Mouse (Mus musculus): ENCODE measurements at regions not wholly inside any gene's neighbourhood (a gene's known extent, or its start where the extent isn't known, plus 50 kb on each side); places are given as distances from the start of the nearest gene placed in this dataset.

DNA sequence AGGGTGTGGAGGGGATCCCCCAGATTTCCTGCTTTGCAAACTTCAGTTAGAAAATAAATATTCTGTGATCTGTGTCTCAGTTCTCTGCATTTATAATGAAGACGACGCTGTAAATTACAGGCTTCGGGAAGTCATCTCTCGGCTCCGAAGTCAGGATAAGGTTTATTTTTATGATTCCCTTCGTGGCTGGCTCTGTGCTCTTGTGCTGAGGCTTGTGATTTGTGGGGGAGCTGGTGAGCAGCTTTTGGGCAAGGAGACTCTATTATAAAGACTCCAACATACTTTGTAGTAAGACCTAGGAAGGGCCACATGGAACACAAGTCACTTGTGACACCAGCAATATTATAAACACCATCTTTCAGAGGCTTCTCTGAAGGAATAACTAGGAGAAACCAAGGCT is 146.0 kb downstream of the Kcnk1 start:
- H3K79me2 ChIP-seq (ENCODE audit: control insufficient read depth, insufficient read depth, low read length, poor library complexity), result no peaks in the 10 kb centered on the region
- H3K9me3 ChIP-seq (replicated peaks; ENCODE audit: insufficient read depth, low read length), result no peaks in the 10 kb centered on the region
- no peak overlapping the region for H3K9ac ChIP-seq (ENCODE audit: control insufficient read depth, low read depth, low read length, poor library complexity, severe bottlenecking)
- no peaks in the 10 kb centered on the region for H3K27me3 ChIP-seq (ENCODE audit: control insufficient read depth in 1 of 2, insufficient read depth in 2 of 2, low read length in 2 of 2)
- H3K36me3 ChIP-seq (ENCODE audit: control insufficient read depth in 1 of 2, insufficient read depth in 2 of 2, low read length in 2 of 2), result no peaks in the 10 kb centered on the region
- DNase-seq (ENCODE audit: low read depth, low spot score), result no peak
- no peak overlapping the region for H3K27ac ChIP-seq (ENCODE audit: control insufficient read depth, low read depth, low read length)
- H3K4me3 ChIP-seq (ENCODE audit: control insufficient read depth in 1 of 2, insufficient read depth in 1 of 2, low read depth in 2 of 2, low read length in 2 of 2), result no peak overlapping the region
- TF ChIP-seq MYC (IDR thresholded peaks at IDR 0.05; ENCODE audit: low read depth, low read length) (no peak), E2F4 (IDR thresholded peaks at IDR 0.05; ENCODE audit: borderline replicate concordance, low read depth, low read length) (no peak), SIN3A (IDR thresholded peaks at IDR 0.05; ENCODE audit: low read length) (no peak), ZNF384 (IDR thresholded peaks at IDR 0.05; ENCODE audit: low read depth, low read length) (no peak), MYB (IDR thresholded peaks at IDR 0.05; ENCODE audit: low read depth, low read length) (no peak), GABPA (IDR thresholded peaks at IDR 0.05; ENCODE audit: low read depth, low read length) (no peak), GATA1 (IDR thresholded peaks at IDR 0.05; ENCODE audit: low read depth, low read length) (no peak), KAT2A (conservative IDR thresholded peaks at IDR 0.05; ENCODE audit: low read depth, low read length) (no peak), RCOR1 (IDR thresholded peaks at IDR 0.05; ENCODE audit: low read depth, low read length) (no peak), POLR2AphosphoS5 (IDR thresholded peaks at IDR 0.05; ENCODE audit: borderline replicate concordance, low read depth, low read length) (no peak), ZKSCAN1 (IDR thresholded peaks at IDR 0.05; ENCODE audit: low read depth, low read length) (no peak), ZMIZ1 (IDR thresholded peaks at IDR 0.05; ENCODE audit: low read depth, low read length) (no peak), JUND (IDR thresholded peaks at IDR 0.05; ENCODE audit: low read depth, low read length) (no peak), TAL1 (IDR thresholded peaks at IDR 0.05; ENCODE audit: low read length) (no peak), POLR2A (IDR thresholded peaks at IDR 0.05; ENCODE audit: control insufficient read depth in 1 of 2, insufficient read depth in 1 of 2, low read depth in 1 of 2, low read length in 2 of 2, poor library complexity in 1 of 2) (no peak), MAFK (IDR thresholded peaks at IDR 0.05; ENCODE audit: borderline replicate concordance, low read depth, low read length) (no peak), ZC3H11A (IDR thresholded peaks at IDR 0.05; ENCODE audit: low read depth, low read length) (no peak), TBP (IDR thresholded peaks at IDR 0.05; ENCODE audit: low read depth, low read length) (no peak), NRF1 (IDR thresholded peaks at IDR 0.05; ENCODE audit: insufficient read depth, low read depth, low read length, poor library complexity, severe bottlenecking) (no peak), NELFE (IDR thresholded peaks at IDR 0.05; ENCODE audit: low read depth, low read length) (no peak)
- H3K4me1 ChIP-seq (ENCODE audit: control insufficient read depth in 1 of 2, insufficient read depth in 2 of 2, low read length in 2 of 2), result no peaks in the 10 kb centered on the region

DNA sequence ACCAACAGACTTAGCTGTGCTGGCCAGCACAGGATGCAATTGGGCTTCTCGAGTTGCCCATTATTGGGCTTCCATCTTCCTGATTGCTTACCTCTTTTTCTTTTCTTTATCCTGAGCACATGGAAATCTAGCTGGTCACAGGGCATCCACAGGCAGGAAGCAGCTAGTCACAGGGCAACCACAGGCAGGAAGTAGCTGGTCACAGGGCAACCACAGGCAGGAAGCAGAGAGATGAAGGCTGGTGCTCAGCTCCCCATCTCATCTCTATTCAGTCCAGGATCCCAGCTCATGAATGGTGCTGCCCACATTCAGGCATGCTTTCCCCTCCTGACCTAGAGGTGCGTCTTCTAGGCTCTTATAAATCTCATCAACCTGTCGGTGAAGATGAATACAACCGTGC is 146.8 kb upstream of the Slc35f3 start:
- Histone ChIP-seq H3K9me3 (replicated peaks; ENCODE audit: insufficient read depth, low read length) (no peaks in the 10 kb centered on the region), H3K36me3 (ENCODE audit: control insufficient read depth in 1 of 2, insufficient read depth in 2 of 2, low read length in 2 of 2) (no peaks in the 10 kb centered on the region), H3K9ac (ENCODE audit: control insufficient read depth, low read depth, low read length, poor library complexity, severe bottlenecking) (no peak overlapping the region), H3K27me3 (ENCODE audit: control insufficient read depth in 1 of 2, insufficient read depth in 2 of 2, low read length in 2 of 2) (no peaks in the 10 kb centered on the region), H3K4me3 (ENCODE audit: control insufficient read depth in 1 of 2, insufficient read depth in 1 of 2, low read depth in 2 of 2, low read length in 2 of 2) (no peak overlapping the region), H3K27ac (ENCODE audit: control insufficient read depth, low read depth, low read length) (no peak overlapping the region), H3K79me2 (ENCODE audit: control insufficient read depth, insufficient read depth, low read length, poor library complexity) (no peaks in the 10 kb centered on the region), H3K4me1 (ENCODE audit: control insufficient read depth in 1 of 2, insufficient read depth in 2 of 2, low read length in 2 of 2) (no peaks in the 10 kb centered on the region)
- no peak for TF ChIP-seq CHD2 (IDR thresholded peaks at IDR 0.05; ENCODE audit: low read length)
- no peak for TF ChIP-seq GABPA (IDR thresholded peaks at IDR 0.05; ENCODE audit: low read depth, low read length)
- TF ChIP-seq KAT2A (conservative IDR thresholded peaks at IDR 0.05; ENCODE audit: low read depth, low read length), result no peak
- no peak for TF ChIP-seq RCOR1 (IDR thresholded peaks at IDR 0.05; ENCODE audit: low read depth, low read length)
- no peak for TF ChIP-seq ZNF384 (IDR thresholded peaks at IDR 0.05; ENCODE audit: low read depth, low read length)
- no peak for TF ChIP-seq MYB (IDR thresholded peaks at IDR 0.05; ENCODE audit: low read depth, low read length)
- no peak for TF ChIP-seq MYC (IDR thresholded peaks at IDR 0.05; ENCODE audit: low read depth, low read length)
- no peak for TF ChIP-seq NRF1 (IDR thresholded peaks at IDR 0.05; ENCODE audit: insufficient read depth, low read depth, low read length, poor library complexity, severe bottlenecking)
- TF ChIP-seq MXI1 (IDR thresholded peaks at IDR 0.05; ENCODE audit: low read depth, low read length), result no peak
- no peak for TF ChIP-seq ZKSCAN1 (IDR thresholded peaks at IDR 0.05; ENCODE audit: low read depth, low read length)
- no peak for TF ChIP-seq CTCF (IDR thresholded peaks at IDR 0.05 in 2 of 3, conservative IDR thresholded peaks at IDR 0.05 in 1 of 3; ENCODE audit: control insufficient read depth in 1 of 3, insufficient read depth in 1 of 3, low read depth in 2 of 3, low read length in 3 of 3, poor library complexity in 1 of 3, severe bottlenecking in 1 of 3)
- TF ChIP-seq MAZ (IDR thresholded peaks at IDR 0.05; ENCODE audit: low read depth, low read length), result no peak
- no peak for TF ChIP-seq EP300 (IDR thresholded peaks at IDR 0.05; ENCODE audit: low read depth in 1 of 2, low read length in 2 of 2)
- no peak for TF ChIP-seq ELF1 (IDR thresholded peaks at IDR 0.05; ENCODE audit: low read depth, low read length)
- no peak for TF ChIP-seq TAL1 (IDR thresholded peaks at IDR 0.05; ENCODE audit: low read length)
- DNase-seq (ENCODE audit: low read depth, low spot score), result no peak

Data from MEL (cell line).